Mouse (Mus musculus): ENCODE measurements at regions not wholly inside any gene's neighbourhood (a gene's known extent, or its start where the extent isn't known, plus 50 kb on each side); places are given as distances from the start of the nearest gene placed in this dataset.
"Not testable (repeated sequence)": the region's sequence is repeated elsewhere in the genome, so short reads cannot be mapped to it uniquely, and the experiment has no call there.

- 73% methylated on average over 5 of the region's 5 CpGs for WGBS
- no peak for ATAC-seq
- TF ChIP-seq CTCF (IDR thresholded peaks at IDR 0.05), result no peak
- TF ChIP-seq EP300 (IDR thresholded peaks at IDR 0.05), result no peak
- Histone ChIP-seq H3K27me3 (replicated peaks; ENCODE audit: insufficient read depth, low read length) (no peaks in the 10 kb centered on the region), H3K9ac (replicated peaks; ENCODE audit: low read depth) (no peak overlapping the region), H3K4me2 (replicated peaks; ENCODE audit: low read depth, low read length) (no peak overlapping the region), H3K9me3 (ENCODE audit: low read length) (no peaks in the 10 kb centered on the region), H3K27ac (ENCODE audit: low read length) (no peak overlapping the region), H3K4me1 (ENCODE audit: insufficient read depth, low read depth, low read length) (no peaks in the 10 kb centered on the region), H3K4me3 (ENCODE audit: low read depth, low read length) (no peak overlapping the region), H3K36me3 (ENCODE audit: insufficient read depth, low read length) (no peaks in the 10 kb centered on the region)
- no peak for DNase-seq (ENCODE audit: low spot score)
Measured at GRCm38 (mm10) chr1:168659578-168659977, 227.5 kb upstream of the Pbx1 start.

GRCm38 (mm10) chr1:168632837-168633236 is 200.8 kb upstream of the Pbx1 start:
- no peak overlapping the region for H3K27ac ChIP-seq (ENCODE audit: low read length)
- no peak overlapping the region for H3K4me3 ChIP-seq (ENCODE audit: low read depth, low read length)
- no peaks in the 10 kb centered on the region for H3K4me1 ChIP-seq (ENCODE audit: insufficient read depth, low read depth, low read length)
- H3K4me2 ChIP-seq (replicated peaks; ENCODE audit: low read depth, low read length), result no peak overlapping the region
- WGBS, result 88% methylated on average over 2 of the region's 2 CpGs
- H3K9ac ChIP-seq (replicated peaks; ENCODE audit: low read depth), result no peak overlapping the region
- DNase-seq (ENCODE audit: low spot score), result no peak
- TF ChIP-seq EP300 (IDR thresholded peaks at IDR 0.05), result no peak
- TF ChIP-seq CTCF (IDR thresholded peaks at IDR 0.05), result no peak
- ATAC-seq, result no peak
- H3K36me3 ChIP-seq (ENCODE audit: insufficient read depth, low read length), result no peaks in the 10 kb centered on the region
- H3K9me3 ChIP-seq (ENCODE audit: low read length), result no peaks in the 10 kb centered on the region
- no peaks in the 10 kb centered on the region for H3K27me3 ChIP-seq (replicated peaks; ENCODE audit: insufficient read depth, low read length)

- DNase-seq (ENCODE audit: low spot score) (no peak), ATAC-seq (no peak)
- Histone ChIP-seq H3K4me1 (ENCODE audit: insufficient read depth, low read depth, low read length) (no peaks in the 10 kb centered on the region), H3K4me2 (replicated peaks; ENCODE audit: low read depth, low read length) (no peak overlapping the region), H3K9me3 (ENCODE audit: low read length) (no peaks in the 10 kb centered on the region), H3K4me3 (ENCODE audit: low read depth, low read length) (no peak overlapping the region), H3K27ac (ENCODE audit: low read length) (no peak overlapping the region), H3K27me3 (replicated peaks; ENCODE audit: insufficient read depth, low read length) (no peaks in the 10 kb centered on the region), H3K36me3 (ENCODE audit: insufficient read depth, low read length) (no peaks in the 10 kb centered on the region), H3K9ac (replicated peaks; ENCODE audit: low read depth) (no peak overlapping the region)
- 61% methylated on average over 2 of the region's 2 CpGs for WGBS
- TF ChIP-seq EP300 (IDR thresholded peaks at IDR 0.05), result no peak
- no peak for TF ChIP-seq CTCF (IDR thresholded peaks at IDR 0.05)
Measured at GRCm38 (mm10) chr1:168631979-168632378, 199.9 kb upstream of the Pbx1 start.

DNA sequence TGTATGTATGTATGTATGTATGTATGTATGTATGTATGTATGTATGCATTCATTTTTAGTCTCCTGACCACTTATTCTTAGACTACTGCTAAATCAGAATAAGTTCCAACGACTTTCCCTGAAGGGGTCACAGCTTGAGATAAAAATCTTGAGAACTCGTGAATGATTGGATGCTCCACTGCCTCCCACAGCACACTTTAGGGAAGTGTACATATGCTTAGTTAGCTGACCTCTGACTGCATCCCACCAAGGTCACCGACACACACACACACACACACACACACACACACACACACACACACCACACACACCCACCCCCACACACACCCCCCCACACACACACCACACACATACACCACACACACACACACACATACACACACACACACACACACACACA is 169.9 kb upstream of the Pbx1 start:
- peaks cover 12% of the 10 kb centered on the region; the same call in 1 of the 2 replicates for H3K4me1 ChIP-seq (ENCODE audit: insufficient read depth, low read depth, low read length)
- not testable (repeated sequence) for DNase-seq (ENCODE audit: low spot score); H3K27ac ChIP-seq (ENCODE audit: low read length); ATAC-seq; H3K27me3 ChIP-seq (replicated peaks; ENCODE audit: insufficient read depth, low read length); H3K4me2 ChIP-seq (replicated peaks; ENCODE audit: low read depth, low read length); H3K36me3 ChIP-seq (ENCODE audit: insufficient read depth, low read length); H3K9ac ChIP-seq (replicated peaks; ENCODE audit: low read depth); H3K9me3 ChIP-seq (ENCODE audit: low read length); H3K4me3 ChIP-seq (ENCODE audit: low read depth, low read length)
- 59% methylated on average over 3 of the region's 3 CpGs for WGBS

- WGBS, result 57% methylated on average over 6 of the region's 6 CpGs
- Histone ChIP-seq H3K27me3 (replicated peaks; ENCODE audit: insufficient read depth, low read length) (no peaks in the 10 kb centered on the region), H3K36me3 (ENCODE audit: insufficient read depth, low read length) (no peaks in the 10 kb centered on the region), H3K9me3 (ENCODE audit: low read length) (no peaks in the 10 kb centered on the region), H3K4me2 (replicated peaks; ENCODE audit: low read depth, low read length) (no peak overlapping the region), H3K27ac (ENCODE audit: low read length) (peak overlapping the region; percentile 43; the same call in 1 of the 2 replicates), H3K9ac (replicated peaks; ENCODE audit: low read depth) (no peak overlapping the region), H3K4me3 (ENCODE audit: low read depth, low read length) (no peak overlapping the region), H3K4me1 (ENCODE audit: insufficient read depth, low read depth, low read length) (peaks cover 12% of the 10 kb centered on the region; the same call in 1 of the 2 replicates)
- peak; percentile 25; the same call in 1 of the 2 replicates for ATAC-seq
- TF ChIP-seq CTCF (IDR thresholded peaks at IDR 0.05), result no peak
- TF ChIP-seq EP300 (IDR thresholded peaks at IDR 0.05), result no peak
- DNase-seq (ENCODE audit: low spot score), result peak; percentile 68
Measured at GRCm38 (mm10) chr1:168600461-168601160, 168.5 kb upstream of the Pbx1 start.

GRCm38 (mm10) chr1:168598191-168598667 is 166.2 kb upstream of the Pbx1 start:
- Histone ChIP-seq H3K27ac (ENCODE audit: low read length) (no peak overlapping the region), H3K4me3 (ENCODE audit: low read depth, low read length) (no peak overlapping the region; the same call in 1 of the 2 replicates), H3K36me3 (ENCODE audit: insufficient read depth, low read length) (no peaks in the 10 kb centered on the region), H3K27me3 (replicated peaks; ENCODE audit: insufficient read depth, low read length) (no peaks in the 10 kb centered on the region), H3K4me1 (ENCODE audit: insufficient read depth, low read depth, low read length) (peaks cover 12% of the 10 kb centered on the region; the same call in 1 of the 2 replicates), H3K9me3 (ENCODE audit: low read length) (no peaks in the 10 kb centered on the region), H3K9ac (replicated peaks; ENCODE audit: low read depth) (no peak overlapping the region), H3K4me2 (replicated peaks; ENCODE audit: low read depth, low read length) (peak overlapping the region; percentile 48)
- no peak for TF ChIP-seq CTCF (IDR thresholded peaks at IDR 0.05)
- peak; percentile 97 for TF ChIP-seq EP300 (IDR thresholded peaks at IDR 0.05)
- ATAC-seq (peak; percentile 73), DNase-seq (ENCODE audit: low spot score) (peak; percentile 90)
- 2% methylated on average over 11 of the region's 11 CpGs for WGBS
